Mouse (Mus musculus) ES-E14 (cell line): ENCODE data around the gene Dppa3.

ENCODE experiments used
- CHD2 ChIP-seq: IDR thresholded peaks from 2 replicates; pipeline ENCODE4 v1.6.1; 2014; ENCODE audit warnings: mild to moderate bottlenecking, low read depth, low read length, inconsistent platforms
- ZC3H11A ChIP-seq: IDR thresholded peaks from 2 replicates; pipeline ENCODE4 v1.6.1; 2012; ENCODE audit warnings: low read depth, mild to moderate bottlenecking, inconsistent platforms, low read length, borderline replicate concordance

- TF ChIP-seq ZC3H11A (no peak), CHD2 (no peak)
Measured at GRCm38 (mm10) chr6:122621066-122621465, 5.1 kb upstream of the Dppa3 start.
